Mouse (Mus musculus) lung, adult 2 months (tissue): ENCODE data around the gene Vmn2r1. TPM values are rescaled to one million over a fixed set of nuclear protein-coding genes. Genes with fewer than 3 reads are reported as not detected.

Experiments
- DNase-seq: peaks from one replicate; pipeline ENCODE4 v3.0.0; 2022
- H3K4me1 ChIP-seq: fragments of 200-500 bp; 2 replicates; pipeline ENCODE4 v1.6.1; 2011; ENCODE audit warnings: low read length; ENCODE audit not compliant: control insufficient read depth, insufficient read depth
- H3K4me3 ChIP-seq: fragments of 200-500 bp; replicated peaks from 2 replicates; pipeline ENCODE3; 2011; ENCODE audit warnings: low read depth, mild to moderate bottlenecking, control low read depth, low read length; ENCODE audit errors: extremely low read depth
- CTCF ChIP-seq: fragments of 200-500 bp; IDR thresholded peaks from 2 replicates; pipeline ENCODE4 v1.5.1; 2011; ENCODE audit warnings: mild to moderate bottlenecking, low read length, control low read depth; ENCODE audit not compliant: insufficient read depth
- POLR2A ChIP-seq: fragments of 200-500 bp; IDR thresholded peaks from 2 replicates; pipeline ENCODE4 v1.6.1; 2011; ENCODE audit warnings: low read depth, mild to moderate bottlenecking, control low read depth, low read length, borderline replicate concordance; ENCODE audit errors: extremely low read depth
- WGBS: fragments of 180-500 bp; shearing (Covaris S2); methylation state at CpG from one replicate; pipeline ENCODE4 v1.1.7; 2018; 5-methylcytosine and 5-hydroxymethylcytosine counted together
- polyA plus RNA-seq: library from polyadenylated mRNA; depleted of rRNA; stranded (reverse); fragments of >200 nt; gene quantifications from 2 replicates; pipeline ENCODE4 v1.2.3, GENCODE M21; 2012; rRNA removed

Gene Vmn2r1
- polyA plus RNA-seq, result 0.01 and 0.02 TPM in 2 replicates

DNA sequence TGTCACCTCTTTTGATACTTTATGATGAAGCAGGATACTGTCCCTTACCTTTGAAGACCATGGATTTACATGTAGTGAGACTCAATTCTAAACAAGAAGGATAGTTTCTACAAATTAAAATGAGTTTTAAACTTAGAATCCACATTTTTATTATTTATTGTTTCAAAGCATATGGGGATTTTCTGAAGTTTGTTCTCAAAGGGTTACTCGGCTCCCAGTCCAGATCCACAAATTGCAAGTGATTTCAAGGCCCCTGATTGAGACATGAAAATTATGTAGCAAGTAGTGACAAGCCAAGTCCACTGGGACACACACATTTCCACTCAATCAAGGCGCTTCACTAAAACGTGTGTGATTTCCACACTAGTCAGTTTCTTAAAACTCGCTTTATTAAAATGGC is at the start of gene Vmn2r1:
Gene Vmn2r1, plus strand, starts transcription at position 301 of the 400 bp plus-strand sequence.
- DNase-seq, result no peak
- TF ChIP-seq POLR2A (no peak), CTCF (no peak)
- WGBS, result 70% methylated on average over 4 of the region's 4 CpGs
- Histone ChIP-seq H3K4me1 (no peaks in the 10 kb centered on the region), H3K4me3 (no peak within 1 kb of the TSS)

DNA sequence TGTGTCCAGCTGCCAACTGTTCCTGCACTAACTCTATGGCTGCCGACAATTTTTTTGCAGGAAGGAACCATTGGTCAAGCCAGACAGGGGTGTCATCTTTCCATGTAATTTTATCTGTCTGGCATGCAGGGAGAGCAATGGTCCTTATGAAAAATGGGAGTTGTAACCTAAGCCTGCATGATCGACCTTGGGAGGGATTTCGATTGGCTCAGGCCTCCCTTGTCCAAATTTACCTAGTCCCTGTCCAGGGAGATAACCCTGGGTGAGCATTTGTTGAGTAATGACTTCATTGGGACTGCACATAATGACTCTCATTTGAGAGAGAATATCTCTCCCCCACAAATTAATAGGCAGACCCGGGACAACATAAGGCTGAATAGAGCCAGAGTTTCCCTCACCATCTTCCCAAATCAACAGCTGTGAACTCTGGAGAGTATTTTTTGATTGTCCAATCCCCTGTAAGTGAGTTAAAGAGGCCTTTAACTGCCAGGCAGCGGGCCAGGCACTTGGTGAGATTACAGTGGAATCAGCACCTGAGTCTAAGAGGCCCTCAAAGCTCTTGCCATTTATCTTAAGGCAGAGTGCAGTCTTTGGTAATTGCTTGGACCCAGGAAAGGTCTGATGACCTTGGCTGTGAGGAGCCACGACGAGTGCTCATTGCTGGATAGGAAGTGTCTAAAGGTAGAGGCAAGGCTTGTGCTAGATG is 43.1 kb upstream of the Vmn2r1 start:
- TF ChIP-seq CTCF (no peak), POLR2A (no peak)
- peak; percentile 27 for DNase-seq
- WGBS, result 49% methylated on average over 7 of the region's 7 CpGs
- no peaks in the 10 kb centered on the region for H3K4me1 ChIP-seq
- no peak overlapping the region for H3K4me3 ChIP-seq

DNA sequence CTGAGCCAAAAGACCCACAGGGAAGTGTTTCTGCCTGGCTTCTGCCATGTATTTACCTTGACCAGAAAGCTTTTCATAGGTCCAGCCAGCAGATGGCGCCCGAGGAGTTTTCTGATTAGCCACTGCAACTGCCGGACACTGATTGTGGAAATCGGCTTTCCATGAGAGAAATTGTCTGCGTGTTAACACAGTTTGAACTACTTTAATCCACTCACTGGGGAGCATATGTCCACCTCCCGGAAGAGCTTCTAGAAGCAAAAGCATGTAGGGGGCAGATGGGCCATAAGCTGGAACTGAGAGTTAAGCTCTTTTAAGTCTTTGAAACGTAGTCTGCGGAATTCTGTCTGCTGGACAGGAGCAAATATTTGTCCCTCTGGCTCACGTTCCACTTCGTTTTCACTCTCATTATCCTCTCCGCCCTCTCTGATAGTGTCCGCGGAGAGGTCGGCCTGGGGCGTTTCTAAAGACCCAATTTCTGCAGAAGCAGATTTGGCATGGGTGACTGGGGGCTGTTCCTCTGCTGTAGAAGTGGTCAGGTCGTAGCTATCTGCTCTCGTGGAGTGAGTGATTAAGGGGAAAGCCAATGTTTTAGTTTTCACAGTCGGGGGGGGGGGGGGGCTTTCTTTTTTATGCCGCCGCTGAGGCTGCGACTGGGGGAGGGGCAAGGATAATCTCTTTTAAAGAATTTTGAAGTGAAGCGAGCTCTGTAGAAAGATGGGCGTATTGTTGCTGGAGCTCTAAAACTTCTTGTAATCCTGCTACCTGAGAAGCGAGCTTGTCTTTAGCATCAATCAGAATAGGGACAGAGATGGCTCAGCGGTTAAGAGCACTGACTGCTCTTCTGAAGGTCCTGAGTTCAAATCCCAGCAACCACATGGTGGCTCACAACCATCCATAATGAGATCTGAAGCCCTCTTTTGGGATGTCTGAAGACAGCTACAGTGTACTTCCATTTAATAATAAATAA is 41.2 kb upstream of the Vmn2r1 start:
- DNase-seq, result peak; percentile 86
- H3K4me3 ChIP-seq, result peak overlapping the region; percentile 6
- no peaks in the 10 kb centered on the region for H3K4me1 ChIP-seq
- TF ChIP-seq POLR2A (no peak), CTCF (peak; percentile 67)
- 11% methylated on average over 25 of the region's 25 CpGs for WGBS

DNA sequence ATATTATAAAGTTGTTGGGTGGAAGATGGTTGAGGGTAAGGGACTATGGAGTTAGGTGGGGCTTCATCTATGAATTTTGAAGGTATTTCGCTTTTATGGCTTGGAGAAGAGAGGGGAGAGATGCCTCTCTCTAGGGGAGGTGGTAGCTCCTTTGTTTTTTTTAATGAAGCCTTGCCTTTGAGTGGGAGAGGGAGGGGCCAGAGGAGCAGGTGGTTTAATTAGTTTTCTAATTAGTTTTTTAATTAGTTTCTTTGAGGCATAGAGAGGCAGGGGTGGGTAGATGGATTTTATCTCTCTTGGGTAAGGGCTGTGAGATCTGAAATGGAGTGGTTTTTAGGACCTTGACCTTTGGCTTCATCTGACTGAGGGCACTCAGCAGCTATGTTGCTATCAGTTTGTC is 31.4 kb downstream of the Vmn2r1 start:
- WGBS, result 65% methylated on average over 1 of the region's 1 CpGs
- Histone ChIP-seq H3K4me1 (no peaks in the 10 kb centered on the region), H3K4me3 (no peak overlapping the region)
- no peak for DNase-seq
- TF ChIP-seq CTCF (no peak), POLR2A (no peak)

DNA sequence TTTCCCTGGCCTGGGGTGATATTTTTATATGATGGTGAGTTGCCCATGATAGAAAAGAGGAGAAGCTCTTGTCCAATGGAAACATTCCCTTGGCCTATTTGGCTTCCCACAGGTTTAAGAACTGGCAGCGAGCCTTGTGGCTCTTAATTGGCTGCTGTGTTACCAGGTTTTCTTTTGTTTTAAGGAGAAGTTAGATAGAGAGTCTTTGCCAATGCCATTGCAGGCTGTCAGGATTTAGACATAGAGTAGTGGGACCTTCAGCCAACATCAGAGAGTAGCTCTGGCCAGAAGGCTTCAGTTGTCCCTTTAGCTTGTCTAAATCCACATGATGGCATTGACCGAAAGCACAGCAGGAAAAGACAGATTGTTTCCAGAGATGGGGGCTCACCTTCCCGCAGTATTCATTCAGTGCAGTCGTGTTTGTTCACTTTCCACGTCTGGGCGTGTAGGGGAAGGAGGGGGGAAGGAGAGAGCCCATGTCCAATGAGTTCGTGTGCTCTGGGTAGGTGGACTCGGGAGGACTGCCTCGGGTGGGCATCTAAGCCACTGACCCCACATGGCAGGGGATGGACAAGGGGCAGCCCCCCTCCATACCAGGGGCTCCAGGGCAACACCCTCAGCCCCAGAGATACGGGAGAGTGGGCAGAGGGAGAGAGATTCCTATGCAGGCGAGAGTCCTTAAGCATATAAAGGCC is 32.2 kb downstream of the Vmn2r1 start:
- WGBS, result 79% methylated on average over 11 of the region's 11 CpGs
- H3K4me3 ChIP-seq, result no peak overlapping the region

DNA sequence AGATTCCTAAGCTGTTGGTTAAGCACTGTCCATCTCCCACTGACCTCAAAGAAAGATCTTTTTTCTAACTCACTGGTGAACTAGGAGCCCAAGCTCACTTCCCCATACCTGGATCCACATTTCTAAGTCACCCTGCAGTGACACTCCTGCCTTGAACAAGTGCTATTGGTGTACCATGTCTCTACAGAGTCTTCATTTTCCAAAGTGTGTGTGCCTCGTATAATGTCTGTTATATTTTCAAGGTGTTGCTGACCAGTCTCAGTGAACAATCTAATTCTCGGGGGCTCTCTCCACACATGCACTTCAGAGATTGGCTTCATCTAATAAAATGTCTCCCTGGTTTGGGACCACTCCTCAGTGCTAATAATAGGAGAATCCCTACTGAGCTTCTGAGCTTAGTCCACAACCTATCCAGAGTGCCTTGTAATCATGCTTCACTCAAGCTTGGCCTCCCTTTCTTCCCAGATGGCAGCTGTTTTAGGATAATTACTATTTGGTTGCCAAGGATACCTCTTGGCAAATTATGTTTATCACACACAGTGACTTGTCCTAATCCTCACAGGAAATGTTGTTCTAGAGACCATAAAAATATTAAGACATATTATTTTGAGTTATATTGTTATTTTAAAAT is 60.6 kb downstream of the Vmn2r1 start, which contains the start of gene Vmn2r2:
Gene Vmn2r2, minus strand, starts transcription at position 51 of the 631 bp plus-strand sequence.
- no peak for DNase-seq
- Histone ChIP-seq H3K4me1 (no peaks in the 10 kb centered on the region), H3K4me3 (no peak within 1 kb of the TSS)
- no peak for TF ChIP-seq CTCF
- no peak for TF ChIP-seq POLR2A
- WGBS, result 90% methylated on average over 2 of the region's 2 CpGs

More for the DNA sequence above, 32.2 kb downstream of the Vmn2r1 start:
- DNase-seq, result no peak
- H3K4me1 ChIP-seq, result no peaks in the 10 kb centered on the region
- no peak for TF ChIP-seq CTCF

Other genes with a start within 250 kb of the Vmn2r1 start
- 0.83 and 1.2 TPM in 2 replicates for gene Plch1, start 182.1 kb upstream of the Vmn2r1 start, polyA plus RNA-seq
- gene E130311K13Rik, start 152.1 kb upstream of the Vmn2r1 start, polyA plus RNA-seq, result 2.5 and 3.4 TPM in 2 replicates
- 13.8 and 14.0 TPM in 2 replicates for gene Slc33a1, start 116.8 kb upstream of the Vmn2r1 start, polyA plus RNA-seq
- 1.9 and 2.9 TPM in 2 replicates for gene Gmps, start 105.4 kb upstream of the Vmn2r1 start, polyA plus RNA-seq
- not detected in 2 replicates for gene Vmn2r2, start 60.4 kb downstream of the Vmn2r1 start, polyA plus RNA-seq
- not detected in 2 replicates for gene Vmn2r3, start 208.2 kb downstream of the Vmn2r1 start, polyA plus RNA-seq